Mouse (Mus musculus): ENCODE data around the gene Tsx. TPM values are rescaled to one million over a fixed set of nuclear protein-coding genes. Genes with fewer than 3 reads are reported as not detected.

The Tsx gene
- total RNA-seq (2021) = not detected
- long read RNA-seq, experiment 1 = 0 reads
- long read RNA-seq, experiment 2 = 0 reads

DNA sequence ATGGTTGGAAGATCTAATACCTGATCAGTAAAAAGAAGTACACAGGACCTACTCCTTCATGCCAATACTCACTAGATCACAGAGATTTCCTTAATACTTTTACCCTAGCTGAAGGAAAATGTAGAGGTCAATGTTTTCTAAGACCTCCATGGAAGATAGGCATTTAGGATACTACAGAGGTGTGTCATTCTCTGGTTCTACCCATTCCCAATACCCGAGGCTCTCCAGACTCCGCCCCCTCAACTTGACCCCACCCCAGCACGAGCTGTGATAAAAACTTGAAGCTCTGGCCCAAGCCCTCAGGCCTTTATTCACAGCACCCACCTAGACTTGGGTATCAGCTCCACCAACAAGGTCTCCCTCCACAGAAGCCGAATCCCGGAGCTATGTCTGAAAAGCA, at the start of gene Tsx:
Gene Tsx, plus strand, starts transcription at position 301 of the 400 bp plus-strand sequence.
- no peak within 1 kb of the TSS for H3K4me3 ChIP-seq
- H3K27ac ChIP-seq = no peak within 1 kb of the TSS
- intact Hi-C loops (cut with DNase I) = no loop called here
- no peak for DNase-seq
- TF ChIP-seq CTCF (IDR thresholded peaks at IDR 0.05) = no peak

GRCm38 (mm10) chrX:103366201-103366600, 48.1 kb upstream of the Tsx start:
- H3K4me3 ChIP-seq = no peak overlapping the region
- no peak overlapping the region for H3K27ac ChIP-seq
- no peak for TF ChIP-seq CTCF (IDR thresholded peaks at IDR 0.05)
- intact Hi-C loops (cut with DNase I) = no loop called here
- DNase-seq = no peak

DNA sequence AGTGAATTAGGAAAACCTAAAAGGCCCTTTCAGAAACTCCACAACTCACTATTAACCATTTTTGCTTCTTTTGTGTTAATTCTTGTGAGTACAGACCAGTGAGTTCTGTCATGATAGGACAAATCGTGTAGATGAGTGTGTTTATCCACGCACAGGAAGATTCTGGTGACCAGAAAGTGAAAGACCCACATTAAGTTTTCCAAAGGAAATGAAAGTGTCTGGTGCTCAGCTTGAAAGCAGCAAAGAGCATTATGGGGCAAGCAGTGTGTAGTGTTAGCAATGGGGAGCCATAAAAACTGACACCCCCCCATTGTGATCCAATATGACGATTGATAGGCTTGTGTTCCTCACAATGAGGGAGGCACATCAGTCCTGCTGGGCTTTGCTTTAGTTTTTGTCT, 45.6 kb upstream of the Tsx start:
- DNase-seq = no peak
- Histone ChIP-seq H3K27ac (no peak overlapping the region), H3K4me3 (no peak overlapping the region)
- TF ChIP-seq CTCF (IDR thresholded peaks at IDR 0.05) = no peak
- intact Hi-C loops (cut with DNase I) = no loop called here

DNA sequence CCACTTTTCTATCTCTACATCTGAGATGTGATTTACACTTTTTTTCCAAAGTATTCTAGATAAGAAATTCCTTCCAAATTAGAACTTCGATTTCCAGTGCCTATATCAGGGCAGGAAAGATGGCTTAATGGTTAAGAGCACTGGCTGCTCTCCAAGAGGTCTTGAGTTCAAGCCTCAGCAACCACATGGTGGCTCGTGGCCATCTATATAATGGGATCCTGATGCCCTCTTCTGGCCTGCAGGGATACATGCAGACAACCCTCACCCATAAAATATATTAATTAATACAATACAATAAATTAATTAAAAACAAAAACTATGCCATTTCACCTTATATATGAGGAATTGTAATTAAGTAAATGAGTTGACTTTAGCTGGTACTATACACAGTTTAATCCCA, 43.0 kb upstream of the Tsx start:
- intact Hi-C loops (cut with DNase I) = no loop called here

DNA sequence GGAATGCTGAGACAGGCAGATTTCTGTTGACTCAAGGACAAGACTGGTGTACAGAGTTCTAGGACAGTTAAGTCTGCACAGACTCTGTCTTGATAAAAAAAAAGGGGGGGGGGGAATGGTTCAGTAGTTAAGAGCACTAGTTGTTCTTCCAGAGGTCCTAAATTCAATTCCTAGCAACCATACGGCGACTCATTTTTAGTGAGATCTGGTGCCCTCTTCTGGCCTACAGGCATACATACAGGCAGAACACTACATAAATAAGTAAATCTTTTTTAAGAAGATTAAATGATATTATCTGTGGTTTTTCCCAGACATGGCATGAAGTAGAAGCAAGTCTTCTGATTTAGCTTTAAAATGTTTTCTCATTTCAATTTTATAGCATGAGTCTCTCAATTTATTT, 42.6 kb upstream of the Tsx start:
- TF ChIP-seq CTCF (IDR thresholded peaks at IDR 0.05) = peak; percentile 65
- H3K27ac ChIP-seq = no peak overlapping the region
- DNase-seq = no peak
- intact Hi-C loops (cut with DNase I) = no loop called here
- H3K4me3 ChIP-seq = no peak overlapping the region

More for the DNA sequence above, 43.0 kb upstream of the Tsx start:
- Histone ChIP-seq H3K4me3 (no peak overlapping the region), H3K27ac (no peak overlapping the region)
- DNase-seq = no peak
- no peak for TF ChIP-seq CTCF (IDR thresholded peaks at IDR 0.05)

- intact Hi-C loops (cut with DNase I) = no loop called here
- Histone ChIP-seq H3K4me3 (no peak overlapping the region), H3K27ac (no peak overlapping the region)
- TF ChIP-seq CTCF (IDR thresholded peaks at IDR 0.05) = peak; percentile 45
- peak; percentile 14 for DNase-seq
These were observed 40.0 kb upstream of the Tsx start for GRCm38 (mm10) chrX:103374250-103374649.

GRCm38 (mm10) chrX:103384528-103384927, 29.7 kb upstream of the Tsx start:
- TF ChIP-seq CTCF (IDR thresholded peaks at IDR 0.05) = peak; percentile 34; the same call in 1 of the 2 replicates
- intact Hi-C loops (cut with DNase I) = no loop called here
- no peak overlapping the region for H3K4me3 ChIP-seq
- no peak for DNase-seq
- H3K27ac ChIP-seq = no peak overlapping the region

DNA sequence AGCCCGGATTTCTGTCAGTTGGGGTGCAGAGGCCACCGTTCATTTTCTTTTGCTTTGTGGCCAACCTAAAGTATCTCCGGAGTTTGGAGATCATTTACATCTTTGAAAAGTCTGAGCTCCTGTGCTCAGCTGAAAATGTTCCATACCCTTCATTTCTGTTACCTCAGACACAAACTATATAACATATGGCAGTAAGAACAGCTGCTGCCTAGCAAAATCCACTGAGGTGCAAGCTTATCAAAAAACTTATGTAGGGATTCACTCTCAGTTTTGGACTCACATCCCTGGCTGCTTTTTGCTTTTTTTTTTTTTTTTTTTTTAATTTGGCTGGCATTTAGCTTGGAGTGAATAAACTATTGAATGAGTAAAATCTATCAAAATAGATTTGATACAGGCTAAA, 26.1 kb upstream of the Tsx start:
- H3K4me3 ChIP-seq = no peak overlapping the region
- DNase-seq = no peak
- intact Hi-C loops (cut with DNase I) = no loop called here
- no peak overlapping the region for H3K27ac ChIP-seq
- TF ChIP-seq CTCF (IDR thresholded peaks at IDR 0.05) = no peak

- no peak for TF ChIP-seq CTCF (IDR thresholded peaks at IDR 0.05)
- no peak overlapping the region for H3K27ac ChIP-seq
- no peak overlapping the region for H3K4me3 ChIP-seq
- DNase-seq = no peak
- intact Hi-C loops (cut with DNase I) = no loop called here
These were observed 20.4 kb upstream of the Tsx start for GRCm38 (mm10) chrX:103393841-103394240.

DNA sequence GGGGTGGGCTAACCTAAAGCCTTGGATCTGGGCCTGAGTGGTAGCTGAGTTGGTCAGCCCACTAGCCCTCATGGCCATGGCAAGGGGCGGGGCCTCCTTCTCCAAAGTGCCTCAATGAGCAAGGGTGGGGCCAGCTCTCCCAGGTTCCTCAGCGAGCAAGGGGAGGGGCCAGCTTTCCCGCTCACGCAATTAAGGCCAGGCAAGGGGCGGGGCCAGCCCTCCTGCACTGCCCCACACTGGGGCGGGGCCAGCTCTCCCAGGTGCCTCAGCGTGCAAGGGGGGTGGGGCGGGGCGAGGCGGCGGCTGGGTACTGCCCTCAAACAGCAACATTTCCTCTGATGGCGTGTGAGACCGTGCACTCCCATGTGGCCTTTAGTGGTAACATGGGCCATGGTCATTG, 9.2 kb upstream of the Tsx start:
- H3K4me3 ChIP-seq = no peak overlapping the region
- TF ChIP-seq CTCF (IDR thresholded peaks at IDR 0.05) = no peak
- no peak for DNase-seq
- no peak overlapping the region for H3K27ac ChIP-seq
- intact Hi-C loops (cut with DNase I) = no loop called here

DNA sequence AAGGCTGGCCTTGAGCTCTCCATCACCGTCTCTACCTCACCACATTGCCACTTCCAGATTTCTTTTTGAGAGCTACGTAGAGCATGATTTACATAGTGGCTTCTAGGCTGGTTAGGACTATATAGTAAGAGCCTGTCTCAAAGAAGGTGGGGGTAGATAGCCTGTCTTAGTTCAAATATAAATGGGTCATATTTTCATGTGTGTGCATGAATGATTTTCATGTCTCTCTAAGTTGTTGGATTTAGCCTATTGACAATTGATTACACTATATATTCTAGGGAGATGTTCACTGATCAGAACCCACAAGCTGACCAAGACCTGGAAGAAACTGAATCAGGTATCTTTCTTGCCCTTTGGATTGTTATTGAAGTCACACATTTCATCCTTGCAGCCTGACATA, 7.4 kb downstream of the Tsx start, which contains the start of gene Gm26992:
Gene Gm26992, plus strand, starts transcription at position 301 of the 400 bp plus-strand sequence.
- Histone ChIP-seq H3K4me3 (no peak within 1 kb of the TSS), H3K27ac (no peak within 1 kb of the TSS)
- no peak for DNase-seq
- no peak for TF ChIP-seq CTCF (IDR thresholded peaks at IDR 0.05)
- intact Hi-C loops (cut with DNase I) = no loop called here

DNA sequence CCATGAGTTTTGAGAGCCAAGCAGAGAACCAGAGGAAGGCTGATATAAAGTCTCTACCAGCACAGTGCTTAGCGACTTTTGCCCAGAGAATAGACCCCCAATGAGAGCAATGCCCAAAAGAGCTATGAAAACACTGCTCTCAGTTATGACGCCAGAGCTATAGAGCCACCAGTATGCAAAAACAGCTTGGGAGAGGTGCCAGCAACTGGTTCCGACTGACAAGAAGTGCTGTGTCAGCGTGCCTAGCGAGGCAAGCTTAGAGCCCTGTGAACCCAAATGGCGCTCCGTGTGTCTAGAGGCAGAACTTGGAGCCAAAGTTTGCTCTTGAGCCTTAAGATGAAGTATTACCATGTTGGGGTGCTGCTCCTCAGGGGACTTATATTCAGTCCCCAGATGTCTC, 13.4 kb downstream of the Tsx start:
- no peak for DNase-seq
- Histone ChIP-seq H3K27ac (no peak overlapping the region), H3K4me3 (no peak overlapping the region)
- intact Hi-C loops (cut with DNase I) = no loop called here
- no peak for TF ChIP-seq CTCF (IDR thresholded peaks at IDR 0.05)

DNA sequence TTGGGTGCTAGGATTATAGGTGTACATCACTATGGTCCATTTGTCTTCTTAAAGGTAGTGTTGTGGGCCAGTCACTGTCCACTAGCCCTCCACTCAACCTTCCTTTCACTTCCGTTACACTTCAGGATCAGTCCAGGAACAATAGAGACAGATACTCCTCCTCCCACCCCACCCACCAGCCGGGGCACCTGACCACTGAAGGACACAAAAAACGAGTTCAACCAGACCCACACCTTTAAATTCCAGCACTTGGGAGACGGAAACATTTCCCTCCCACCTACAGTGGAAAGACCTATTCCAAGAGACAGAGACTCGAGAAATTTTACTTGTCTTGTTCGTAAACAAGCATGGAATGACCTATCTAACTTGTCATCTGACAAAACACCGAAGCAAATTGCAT, 18.0 kb downstream of the Tsx start:
- Histone ChIP-seq H3K4me3 (no peak overlapping the region), H3K27ac (no peak overlapping the region)
- TF ChIP-seq CTCF (IDR thresholded peaks at IDR 0.05) = no peak
- intact Hi-C loops (cut with DNase I) = no loop called here
- no peak for DNase-seq

DNA sequence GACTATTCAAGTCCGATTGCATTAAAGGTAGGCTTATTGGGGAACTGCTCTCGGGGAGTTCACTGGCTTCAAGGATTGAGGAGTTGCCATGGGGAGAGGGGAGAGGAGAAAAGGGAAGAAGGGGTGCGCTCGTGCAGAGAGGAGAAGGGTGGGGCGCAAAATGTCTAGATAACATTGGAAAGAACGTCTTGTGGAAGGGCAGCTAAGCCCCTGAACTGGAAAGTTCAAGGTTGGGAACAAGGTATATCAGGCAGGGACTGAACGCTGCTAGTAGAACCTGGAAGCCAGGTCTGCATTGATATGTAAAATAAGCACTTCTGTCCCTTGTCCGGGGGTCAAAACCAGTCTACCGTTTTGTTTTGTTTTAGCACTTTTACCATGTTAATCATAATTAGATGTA, 23.8 kb downstream of the Tsx start:
- intact Hi-C loops (cut with DNase I) = no loop called here
- no peak for DNase-seq
- TF ChIP-seq CTCF (IDR thresholded peaks at IDR 0.05) = no peak
- Histone ChIP-seq H3K4me3 (no peak overlapping the region), H3K27ac (no peak overlapping the region)

DNA sequence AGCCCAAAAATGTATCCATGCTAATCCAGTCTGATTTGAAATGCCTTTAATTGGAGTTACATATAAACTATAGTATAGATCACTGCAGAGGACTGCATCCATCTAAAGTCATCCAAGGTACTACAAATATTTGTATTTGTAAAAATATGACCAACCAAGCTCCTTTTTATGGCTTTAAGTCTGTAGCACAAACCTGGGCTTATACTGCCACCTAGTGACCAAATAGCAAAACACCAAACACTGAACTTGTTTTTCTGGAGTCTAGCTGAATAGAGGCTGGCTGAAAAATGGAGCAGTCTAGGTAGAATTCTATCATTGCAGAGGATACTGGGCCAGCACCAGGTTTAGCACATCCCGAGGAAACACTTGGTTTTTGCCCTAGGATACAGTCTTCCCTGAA, 26.5 kb downstream of the Tsx start:
- peak; percentile 80 for TF ChIP-seq CTCF (IDR thresholded peaks at IDR 0.05)
- no peak overlapping the region for H3K27ac ChIP-seq
- intact Hi-C loops (cut with DNase I) = loop anchor here (2.0 kb wide), 1 partner anchor 180 kb away; no protein-coding TSS in a partner anchor
- no peak overlapping the region for H3K4me3 ChIP-seq
- no peak for DNase-seq

Data from gastrocnemius, adult 2 months (tissue).